Mouse (Mus musculus) left cerebral cortex, adult 9 months (tissue): ENCODE measurements around the gene Fem1b.
"Not testable (repeated sequence)": the region's sequence is repeated elsewhere in the genome, so short reads cannot be mapped to it uniquely, and the experiment has no call there.

ENCODE experiments used
- DNase-seq, 2 experiments: peaks; one replicate each; pipeline ENCODE4 v3.0.0; 2022; ENCODE audit warnings: low spot score in 2 of 2

The Fem1b gene

GRCm38 (mm10) chr9:62811516-62812121 is at the start of gene Fem1b:
Gene Fem1b (minus strand): TSS chr9:62811934.
- DNase-seq = peak; percentile 79 to 89

- DNase-seq = no peak
Measured at GRCm38 (mm10) chr9:62860866-62861265, 49.1 kb upstream of the Fem1b start.

GRCm38 (mm10) chr9:62860102-62860501 is 48.4 kb upstream of the Fem1b start:
- DNase-seq = not testable (repeated sequence)

- DNase-seq = no peak
Measured at GRCm38 (mm10) chr9:62858266-62859019, 46.7 kb upstream of the Fem1b start.

DNA sequence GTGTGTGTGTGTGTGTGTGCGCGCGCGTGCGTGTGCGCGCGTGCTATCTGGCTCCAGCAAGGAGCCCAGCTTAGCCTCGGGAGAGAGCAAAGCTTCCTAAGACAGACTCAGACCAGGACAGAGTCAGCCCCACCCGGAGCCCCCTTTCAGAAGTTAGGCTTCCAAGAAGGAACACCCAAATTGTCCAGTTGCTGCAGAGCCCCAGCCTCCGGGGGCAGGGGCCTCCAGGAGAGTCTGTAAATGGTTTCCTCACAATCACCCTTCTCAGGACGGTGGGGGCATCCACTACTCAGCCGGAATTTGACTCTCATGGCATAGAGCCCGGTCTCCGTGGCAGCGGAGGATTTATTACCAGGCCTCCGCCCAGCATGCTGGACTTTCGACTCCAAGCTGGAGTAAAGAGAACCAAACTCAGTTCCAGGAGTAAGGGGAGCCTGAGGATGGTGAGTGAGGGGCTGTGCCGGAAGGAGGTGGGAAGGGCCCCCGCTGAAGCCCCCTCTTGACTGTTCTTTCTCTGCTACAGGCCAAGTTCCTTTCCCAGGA is 46.1 kb upstream of the Fem1b start, which contains the start of gene Calml4:
TSS of gene Calml4 (plus strand) at position 362 of the 543 bp plus-strand sequence.
- DNase-seq = no peak

- DNase-seq = no peak
Measured at GRCm38 (mm10) chr9:62857216-62857615, 45.5 kb upstream of the Fem1b start.

GRCm38 (mm10) chr9:62854483-62854882 is 42.7 kb upstream of the Fem1b start:
- DNase-seq = no peak

DNA sequence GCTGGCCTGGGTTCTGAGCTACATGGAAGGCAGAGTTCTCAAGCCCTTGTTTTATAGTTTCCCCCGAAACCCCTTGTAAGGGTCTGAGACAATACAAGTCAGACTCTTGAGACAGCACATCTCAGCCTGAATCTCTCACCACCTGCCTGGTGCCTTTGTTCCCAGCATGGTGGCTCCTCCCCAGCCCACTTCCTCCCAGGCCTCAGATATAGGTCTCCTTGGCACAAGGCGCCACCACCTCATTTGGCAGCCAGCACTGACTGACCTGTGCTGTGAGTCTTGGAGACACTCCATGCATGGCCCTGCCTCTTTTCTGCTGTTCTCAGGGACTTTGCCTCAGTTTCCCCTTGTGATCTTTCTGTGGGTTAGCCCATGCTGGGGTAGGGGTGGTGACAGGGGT is 39.8 kb upstream of the Fem1b start:
- DNase-seq = no peak

- no peak for DNase-seq
Measured at GRCm38 (mm10) chr9:62848641-62849040, 36.9 kb upstream of the Fem1b start.

- DNase-seq = peak; percentile 36 to 89
Measured at GRCm38 (mm10) chr9:62847694-62848093, 36.0 kb upstream of the Fem1b start.

- DNase-seq = no peak
Measured at GRCm38 (mm10) chr9:62844461-62844860, 32.7 kb upstream of the Fem1b start.

DNA sequence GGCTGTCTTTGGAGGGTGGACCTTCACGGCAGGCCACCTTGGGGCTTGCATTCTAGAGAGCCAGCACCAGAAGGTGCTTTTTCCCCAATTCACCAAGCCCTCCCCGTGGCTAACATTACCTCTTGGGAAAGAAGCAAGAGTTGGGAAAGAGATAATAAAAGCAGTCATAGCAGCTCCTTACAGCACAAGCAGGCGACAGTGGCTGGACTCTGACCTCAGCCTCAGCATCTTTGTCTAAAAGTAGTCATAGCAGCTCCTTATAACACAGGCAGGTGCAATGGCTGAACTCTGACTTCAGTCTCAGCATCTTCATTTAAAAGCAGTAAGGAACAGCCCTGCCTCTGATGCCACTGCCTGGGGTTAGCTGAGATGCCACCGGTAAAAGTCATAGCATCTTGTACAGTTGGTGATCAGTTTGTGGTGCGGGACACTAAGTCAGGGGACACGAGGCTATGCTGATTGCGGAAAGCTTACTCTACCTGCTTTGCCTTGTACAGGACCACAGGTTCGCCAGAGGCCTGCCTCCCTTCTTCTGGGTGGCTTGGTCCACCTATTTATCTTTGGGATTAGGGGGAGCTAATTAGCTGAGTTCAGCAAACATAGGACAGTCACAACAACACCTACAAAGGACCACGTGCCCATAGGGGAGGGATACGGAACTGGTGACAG is 31.8 kb upstream of the Fem1b start:
- no peak for DNase-seq

DNA sequence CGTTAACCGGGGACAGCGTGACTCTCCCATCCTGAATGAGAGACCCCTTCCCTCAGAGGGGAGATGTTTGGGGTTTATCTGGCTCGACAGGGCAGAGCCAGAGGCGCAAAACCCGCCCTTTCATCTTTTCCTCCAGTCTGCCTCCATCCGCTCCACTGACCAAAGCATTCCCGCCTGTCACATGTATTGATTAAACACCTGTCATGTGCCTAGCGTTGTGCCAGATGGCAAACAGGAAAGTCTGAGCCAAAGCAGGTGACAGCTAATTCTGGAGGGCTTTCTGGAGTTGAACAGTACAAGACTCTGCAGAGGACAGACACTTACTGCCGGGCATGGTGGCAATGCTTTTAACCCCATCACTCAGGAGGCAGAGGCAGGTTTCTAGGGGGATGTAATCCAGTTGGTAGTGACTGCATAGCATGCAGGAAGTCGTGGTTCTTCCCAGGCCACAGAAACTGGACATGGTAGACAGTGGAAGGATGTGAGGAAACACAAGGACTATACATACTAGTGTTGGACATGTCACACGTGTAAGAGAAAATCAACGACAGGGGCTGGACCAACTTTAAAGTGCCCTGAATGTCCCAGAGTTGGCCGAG is 27.5 kb upstream of the Fem1b start:
- peak in 1 of 2 experiments; percentile 28 for DNase-seq

DNA sequence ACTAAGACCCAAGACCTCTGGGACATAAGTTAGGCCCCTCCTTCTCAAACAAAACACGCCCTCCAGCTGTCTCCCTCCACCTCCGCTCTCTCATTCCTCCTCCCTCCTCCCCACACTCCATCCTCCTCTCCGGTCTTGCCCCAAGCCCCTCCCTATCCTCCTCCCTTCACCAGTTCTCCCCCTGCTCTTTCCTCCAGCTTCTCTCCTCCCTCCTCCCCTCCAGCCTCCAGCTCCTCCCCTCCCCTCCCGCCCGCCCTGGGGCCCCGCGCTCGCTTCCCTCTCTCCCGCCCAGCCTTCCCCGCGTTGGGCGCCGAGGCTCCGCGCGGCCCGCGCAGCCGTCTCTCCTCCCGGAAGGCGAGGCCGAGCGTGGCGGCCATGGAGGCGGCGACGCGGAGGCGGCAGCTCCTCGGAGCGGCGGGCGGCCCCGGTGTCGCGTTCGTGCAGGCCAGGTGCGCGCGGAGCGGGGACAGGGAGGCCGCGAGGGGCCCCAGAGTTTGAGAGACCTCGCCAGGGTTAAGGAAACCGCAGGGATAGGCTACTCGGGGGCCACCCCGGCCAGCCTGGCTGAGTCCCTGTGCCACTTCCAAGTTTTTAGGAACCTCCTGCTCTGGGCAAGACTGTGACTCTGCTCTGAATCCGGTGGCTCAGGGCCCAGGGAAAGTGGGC is 26.9 kb upstream of the Fem1b start, which contains the start of gene Cln6:
TSS of gene Cln6 (plus strand) at position 280 of the 666 bp plus-strand sequence.
- peak; percentile 43 to 51 for DNase-seq

- DNase-seq = no peak
Measured at GRCm38 (mm10) chr9:62838146-62838505, 26.4 kb upstream of the Fem1b start.

- no peak for DNase-seq
Measured at GRCm38 (mm10) chr9:62837611-62838010, 25.9 kb upstream of the Fem1b start.

- DNase-seq = no peak
Measured at GRCm38 (mm10) chr9:62835705-62836446, 24.1 kb upstream of the Fem1b start.

GRCm38 (mm10) chr9:62834906-62835305 is 23.2 kb upstream of the Fem1b start:
- DNase-seq = no peak

GRCm38 (mm10) chr9:62829877-62830276 is 18.1 kb upstream of the Fem1b start:
- no peak for DNase-seq

GRCm38 (mm10) chr9:62828662-62829086 is 16.9 kb upstream of the Fem1b start:
- peak; percentile 89 to 95 for DNase-seq
